Mouse (Mus musculus) stomach, embryonic 16.5 days (tissue): ENCODE results near the gene Mdn1. TPM values are rescaled to one million over a fixed set of nuclear protein-coding genes. Genes with fewer than 3 reads are reported as not detected.

ENCODE experiments used
- ATAC-seq: fragments of 200-750 bp; cut with Nextera tagmentation; 2 replicates; pipeline ENCODE4 v1.8.0; 2017; ENCODE audit warnings: moderate number of reproducible peaks, moderate TSS enrichment; ENCODE audit not compliant: insufficient read depth, low FRiP score
- H3K27ac ChIP-seq: fragments of 300-500 bp; sonication (generic); 2 replicates; pipeline ENCODE4 v1.5.1; 2014; ENCODE audit warnings: low read length
- H3K27me3 ChIP-seq: fragments of 300-500 bp; sonication (generic); 2 replicates; pipeline ENCODE4 v1.6.1; 2014; ENCODE audit warnings: low read length, control low read depth, mixed read lengths; ENCODE audit not compliant: control insufficient read depth, insufficient read depth
- H3K36me3 ChIP-seq: fragments of 300-500 bp; sonication (generic); 2 replicates; pipeline ENCODE4 v1.6.1; 2014; ENCODE audit warnings: low read length; ENCODE audit not compliant: control insufficient read depth, insufficient read depth
- H3K4me1 ChIP-seq: fragments of 300-500 bp; sonication (generic); 2 replicates; pipeline ENCODE4 v1.6.1; 2014; ENCODE audit warnings: low read length, control low read depth, mixed read lengths; ENCODE audit not compliant: control insufficient read depth, insufficient read depth
- H3K4me2 ChIP-seq: fragments of 300-500 bp; sonication (generic); 2 replicates; pipeline ENCODE4 v1.6.1; 2014; ENCODE audit warnings: low read depth, low read length, mixed read lengths
- H3K4me3 ChIP-seq: fragments of 300-500 bp; sonication (generic); replicated peaks from 2 replicates; pipeline ENCODE4 v1.5.1; 2014; ENCODE audit warnings: mild to moderate bottlenecking, low read length
- H3K9ac ChIP-seq: fragments of 300-500 bp; sonication (generic); 2 replicates; pipeline ENCODE4 v1.6.1; 2014; ENCODE audit warnings: low read length
- H3K9me3 ChIP-seq: fragments of 300-500 bp; sonication (generic); replicated peaks from 2 replicates; pipeline ENCODE4 v1.6.1; 2016; ENCODE audit warnings: low read length, control low read depth; ENCODE audit not compliant: control insufficient read depth
- WGBS: fragments of 180-500 bp; shearing (Covaris S2); extraction: QIAGEN DNeasy Blood & Tissue Kit; methylation state at CpG from one replicate; pipeline ENCODE4 v1.1.7; 2014; 5-methylcytosine and 5-hydroxymethylcytosine counted together
- polyA plus RNA-seq: library from polyadenylated mRNA; unstranded; fragments of >200 nt; fragmentation: Nextera tagmentation; extraction: Ambion mirVana; gene quantifications from 2 replicates; pipeline ENCODE4 v1.2.1, GENCODE M21; 2015

Mdn1 gene
- polyA plus RNA-seq, 1 experiment from 2014 or later, result 11.2 TPM

- Histone ChIP-seq H3K9me3 (no peaks in the 10 kb centered on the region), H3K27me3 (no peaks in the 10 kb centered on the region), H3K36me3 (peaks cover 13% of the 10 kb centered on the region; the same call in 1 of the 2 replicates), H3K4me1 (no peaks in the 10 kb centered on the region), H3K9ac (no peak overlapping the region), H3K4me2 (no peak overlapping the region), H3K27ac (no peak overlapping the region), H3K4me3 (no peak overlapping the region)
- ATAC-seq, result no peak
- 81% methylated on average over 2 of the region's 2 CpGs for WGBS
Measured at GRCm38 (mm10) chr4:32757430-32757829, 100.5 kb downstream of the Mdn1 start.

- ATAC-seq, result no peak
Measured at GRCm38 (mm10) chr4:32767471-32767870, 110.6 kb downstream of the Mdn1 start.

DNA sequence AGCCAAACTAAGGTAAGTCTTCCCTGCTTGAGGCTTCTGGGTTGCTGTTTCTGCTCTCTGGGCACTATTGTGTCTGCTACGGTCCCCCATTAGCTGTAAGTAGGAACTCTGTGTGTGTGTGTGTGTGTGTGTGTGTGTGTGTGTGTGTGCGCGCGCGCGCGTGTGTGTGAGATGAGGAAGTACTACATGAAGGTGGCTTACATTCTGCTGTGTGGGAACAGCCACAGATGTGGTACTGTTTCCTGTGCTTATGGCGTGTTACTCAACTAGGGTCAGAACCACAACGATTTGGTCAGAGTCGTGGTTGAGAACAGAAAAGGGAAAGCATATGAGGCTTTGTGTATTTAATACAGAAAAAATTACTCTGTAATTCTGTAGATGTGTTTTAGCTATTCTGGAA, 111.1 kb downstream of the Mdn1 start:
- Histone ChIP-seq H3K4me1 (no peaks in the 10 kb centered on the region), H3K9me3 (no peaks in the 10 kb centered on the region), H3K36me3 (peaks cover 18% of the 10 kb centered on the region), H3K4me2 (no peak overlapping the region), H3K9ac (no peak overlapping the region), H3K27me3 (no peaks in the 10 kb centered on the region), H3K4me3 (no peak overlapping the region), H3K27ac (no peak overlapping the region)
- WGBS, result 90% methylated on average over 10 of the region's 10 CpGs
- no peak for ATAC-seq

More at GRCm38 (mm10) chr4:32767471-32767870, 110.6 kb downstream of the Mdn1 start:
- H3K36me3 ChIP-seq, result peaks cover 14% of the 10 kb centered on the region
- no peak overlapping the region for H3K27ac ChIP-seq
- H3K9me3 ChIP-seq, result no peaks in the 10 kb centered on the region
- no peak overlapping the region for H3K9ac ChIP-seq
- H3K4me3 ChIP-seq, result no peak overlapping the region
- H3K27me3 ChIP-seq, result no peaks in the 10 kb centered on the region
- 92% methylated on average over 7 of the region's 7 CpGs for WGBS
- H3K4me2 ChIP-seq, result no peak overlapping the region
- H3K4me1 ChIP-seq, result no peaks in the 10 kb centered on the region

DNA sequence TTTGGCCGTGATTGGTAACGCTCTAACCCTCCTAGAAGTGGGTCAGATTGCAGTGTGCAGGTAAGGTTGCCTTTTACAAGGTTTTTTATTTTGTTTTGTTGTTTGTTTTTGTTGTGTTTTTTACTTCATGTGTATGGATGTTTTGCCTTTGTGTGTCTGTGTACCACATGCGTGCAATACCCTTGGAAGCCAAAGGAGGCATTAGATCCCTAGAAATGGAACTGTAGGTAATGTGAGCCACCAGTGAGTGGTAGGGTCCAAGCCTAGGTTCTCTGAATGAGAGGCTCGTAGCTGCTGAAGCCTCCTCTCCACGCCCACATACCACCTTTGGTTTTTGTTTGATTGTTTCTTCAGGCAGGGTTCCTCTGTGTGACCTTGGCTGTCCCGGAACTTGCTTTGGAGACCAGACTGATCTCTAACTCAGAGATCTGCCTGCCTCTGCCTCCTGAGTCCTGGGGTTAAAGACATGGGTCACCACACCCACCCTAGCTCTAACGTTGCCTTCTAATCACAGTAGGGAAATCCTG, 113.4 kb downstream of the Mdn1 start:
- no peak overlapping the region for H3K27ac ChIP-seq
- no peak overlapping the region for H3K4me3 ChIP-seq
- no peak overlapping the region for H3K9ac ChIP-seq
- ATAC-seq, result no peak
- WGBS, result 91% methylated on average over 7 of the region's 7 CpGs
- H3K4me2 ChIP-seq, result no peak overlapping the region
- no peaks in the 10 kb centered on the region for H3K27me3 ChIP-seq
- H3K4me1 ChIP-seq, result no peaks in the 10 kb centered on the region
- H3K36me3 ChIP-seq, result peaks cover 21% of the 10 kb centered on the region
- no peaks in the 10 kb centered on the region for H3K9me3 ChIP-seq

GRCm38 (mm10) chr4:32779996-32780395, 123.1 kb downstream of the Mdn1 start:
- H3K4me3 ChIP-seq, result no peak overlapping the region
- H3K9me3 ChIP-seq, result no peaks in the 10 kb centered on the region
- no peak overlapping the region for H3K27ac ChIP-seq
- no peaks in the 10 kb centered on the region for H3K27me3 ChIP-seq
- no peaks in the 10 kb centered on the region for H3K4me1 ChIP-seq
- no peak for ATAC-seq
- H3K36me3 ChIP-seq, result 0 out of 2 replicates have a peak, but pooled peaks cover 4% of the 10 kb centered on the region
- 95% methylated on average over 4 of the region's 4 CpGs for WGBS
- no peak overlapping the region for H3K4me2 ChIP-seq
- no peak overlapping the region for H3K9ac ChIP-seq

DNA sequence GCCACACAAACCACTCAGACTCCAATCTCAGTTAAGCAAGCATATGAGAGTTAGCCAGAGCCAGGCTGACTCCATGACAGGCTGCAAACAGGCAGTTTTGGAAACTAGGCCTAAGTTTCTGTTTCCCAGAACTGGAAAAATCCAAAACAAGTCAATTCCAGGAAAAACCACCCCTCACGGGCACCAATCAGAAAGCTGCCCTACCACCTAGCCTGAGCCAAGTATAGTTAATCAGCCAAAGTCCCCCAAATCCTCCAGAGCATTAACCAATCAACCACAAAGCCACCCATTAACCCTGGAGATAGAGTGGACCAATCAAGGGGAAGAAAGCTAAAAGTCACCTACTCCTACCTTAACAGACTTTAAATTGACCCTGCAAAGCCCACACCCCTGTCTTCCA, 130.2 kb downstream of the Mdn1 start:
- no peak overlapping the region for H3K27ac ChIP-seq
- no peaks in the 10 kb centered on the region for H3K36me3 ChIP-seq
- no peaks in the 10 kb centered on the region for H3K4me1 ChIP-seq
- no peak for ATAC-seq
- H3K4me2 ChIP-seq, result no peak overlapping the region
- H3K27me3 ChIP-seq, result no peaks in the 10 kb centered on the region
- no peaks in the 10 kb centered on the region for H3K9me3 ChIP-seq
- no peak overlapping the region for H3K4me3 ChIP-seq
- 79% methylated on average over 1 of the region's 1 CpGs for WGBS
- no peak overlapping the region for H3K9ac ChIP-seq

- no peak overlapping the region for H3K4me3 ChIP-seq
- no peaks in the 10 kb centered on the region for H3K36me3 ChIP-seq
- H3K9me3 ChIP-seq, result no peaks in the 10 kb centered on the region
- H3K27ac ChIP-seq, result no peak overlapping the region
- 81% methylated on average over 4 of the region's 4 CpGs for WGBS
- no peak for ATAC-seq
- no peaks in the 10 kb centered on the region for H3K4me1 ChIP-seq
- H3K27me3 ChIP-seq, result no peaks in the 10 kb centered on the region
- H3K9ac ChIP-seq, result no peak overlapping the region
- no peak overlapping the region for H3K4me2 ChIP-seq
Measured at GRCm38 (mm10) chr4:32789020-32789419, 132.1 kb downstream of the Mdn1 start.

DNA sequence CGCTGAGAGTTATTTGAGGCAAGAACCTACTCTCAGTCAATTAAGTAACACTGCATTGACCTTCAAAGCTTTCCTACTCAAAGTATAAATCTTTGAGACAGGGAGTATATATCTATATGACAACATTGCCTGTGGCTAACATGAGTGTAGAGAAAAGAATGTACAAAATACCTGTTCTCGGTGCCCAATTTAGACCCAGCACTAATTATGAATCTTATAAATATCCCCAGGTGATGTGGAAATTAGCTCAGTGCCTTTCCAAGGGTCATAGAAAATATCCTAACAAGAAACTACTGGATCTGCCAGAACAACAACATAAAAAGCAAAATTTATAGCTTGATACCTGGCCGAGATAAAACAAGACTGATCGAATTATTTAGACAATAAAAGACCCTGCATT, 142.1 kb downstream of the Mdn1 start:
- 94% methylated on average over 4 of the region's 4 CpGs for WGBS

GRCm38 (mm10) chr4:32799966-32800576, 143.2 kb downstream of the Mdn1 start, which contains the start of gene Lyrm2:
Lyrm2 (plus strand) TSS chr4:32800253.
- no peaks in the 10 kb centered on the region for H3K36me3 ChIP-seq
- peaks cover 6% of the 10 kb centered on the region for H3K4me1 ChIP-seq
- WGBS, result 1% methylated on average over 53 of the region's 53 CpGs
- peak within 1 kb of the TSS; percentile 94 for H3K9ac ChIP-seq
- peak within 1 kb of the TSS; percentile 99 for H3K27ac ChIP-seq
- ATAC-seq, result peak; percentile 93
- H3K27me3 ChIP-seq, result no peaks in the 10 kb centered on the region
- no peaks in the 10 kb centered on the region for H3K9me3 ChIP-seq
- H3K4me2 ChIP-seq, result peak within 1 kb of the TSS; percentile 77
- H3K4me3 ChIP-seq, result peak within 1 kb of the TSS; percentile 90

More for the DNA sequence above, 142.1 kb downstream of the Mdn1 start:
- no peak for ATAC-seq
- Histone ChIP-seq H3K4me1 (peaks cover 6% of the 10 kb centered on the region), H3K36me3 (no peaks in the 10 kb centered on the region), H3K4me3 (no peak overlapping the region), H3K27me3 (no peaks in the 10 kb centered on the region), H3K9me3 (no peaks in the 10 kb centered on the region), H3K27ac (no peak overlapping the region), H3K4me2 (no peak overlapping the region), H3K9ac (no peak overlapping the region)
